Mouse (Mus musculus) CH12.LX (cell line): Measurements from ENCODE around the gene Fhit.
"Not testable (repeated sequence)": the region's sequence is repeated elsewhere in the genome, so short reads cannot be mapped to it uniquely, and the experiment has no call there.

Experiments
- E2F4 ChIP-seq: IDR thresholded peaks from 2 replicates; pipeline ENCODE4 v1.6.1; 2011; ENCODE audit warnings: low read depth, low read length, improper control_type of control experiment; ENCODE audit not compliant: insufficient replicate concordance
- POLR2A ChIP-seq: IDR thresholded peaks from 2 replicates; pipeline ENCODE4 v1.6.1; 2011; ENCODE audit warnings: low read depth, mild to moderate bottlenecking, improper control_type of control experiment, low read length
- RAD21 ChIP-seq: IDR thresholded peaks from 2 replicates; pipeline ENCODE4 v1.6.1; 2011; ENCODE audit warnings: low read depth, mild to moderate bottlenecking, low read length, improper control_type of control experiment, moderate library complexity
- SMC3 ChIP-seq: IDR thresholded peaks from 2 replicates; pipeline ENCODE4 v1.6.1; 2011; ENCODE audit warnings: low read depth, low read length, improper control_type of control experiment
- UBTF ChIP-seq: IDR thresholded peaks from 2 replicates; pipeline ENCODE4 v1.6.1; 2012; ENCODE audit warnings: low read depth, mild to moderate bottlenecking, inconsistent platforms, low read length, improper control_type of control experiment, moderate library complexity

- TF ChIP-seq SMC3, UBTF, POLR2A, E2F4, RAD21: not testable (repeated sequence)
Observed at GRCm38 (mm10) chr14:9828699-9829240, 1333.1 kb downstream of the Fhit start.
